Mouse (Mus musculus): ENCODE measurements around the gene Nlrc4.

- no peak for TF ChIP-seq CTCF (IDR thresholded peaks at IDR 0.05)
- no peak for TF ChIP-seq POLR2A (IDR thresholded peaks at IDR 0.05; ENCODE audit: insufficient read depth, low read depth, low read length)
- no peak for TF ChIP-seq EP300 (IDR thresholded peaks at IDR 0.05; ENCODE audit: insufficient read depth, low read depth, low read length)
Observed at GRCm38 (mm10) chr17:74501085-74501484, 42.1 kb upstream of the Nlrc4 start.

Measured in heart, adult 2 months (tissue).